In genomic region chr12:72843973-72844620, GRCm38 (mm10) we compare ENCODE assay signal across 8 mouse cellular contexts.
A peak's percentile ranks its signal among the peaks of the same experiment; 100 is the strongest.
DNase-seq lines count a peak whose midpoint lies in the region; ATAC-seq and TF ChIP-seq lines count a peak whose summit lies in the region.

No protein-coding gene starts in this region.

- no peak for TF ChIP-seq CTCF in heart, adult 2 months (IDR thresholded peaks at IDR 0.05)

- H3K27ac ChIP-seq in ES-E14 (ENCODE audit: insufficient read depth, low read depth, low read length, poor library complexity, severe bottlenecking): peak overlapping the region; percentile 96
- peak overlapping the region; percentile 2; the same call in 1 of the 2 replicates for H3K27ac ChIP-seq in heart, adult 2 months
- peak overlapping the region; percentile 43 for H3K27ac ChIP-seq in lung, embryonic 15.5 days
- peak overlapping the region; percentile 56; the same call in 1 of the 2 replicates for H3K27ac ChIP-seq in neural tube, embryonic 15.5 days (replicated peaks)

- peak; percentile 90 for ATAC-seq in lung, embryonic 15.5 days (ENCODE audit: borderline replicate concordance, extremely low read depth, low FRiP score, low TSS enrichment)
- ATAC-seq in neural tube, embryonic 15.5 days (ENCODE audit: low FRiP score): peak; percentile 55
- ATAC-seq in cerebellum, adult (ENCODE audit: insufficient number of reproducible peaks, low FRiP score, low TSS enrichment): no peak

- TF ChIP-seq EP300 in heart, adult 2 months (IDR thresholded peaks at IDR 0.05; ENCODE audit: insufficient read depth, low read depth, low read length): peak; percentile 89

- H3K4me2 ChIP-seq in lung, embryonic 15.5 days: peak overlapping the region; percentile 33
- peak overlapping the region; percentile 56 for H3K4me2 ChIP-seq in neural tube, embryonic 15.5 days

- H3K27me3 ChIP-seq in heart, adult 2 months (ENCODE audit: control insufficient read depth, insufficient read depth, low read length): peaks cover 2% of the 10 kb centered on the region; the same call in 1 of the 2 replicates
- peaks cover 31% of the 10 kb centered on the region for H3K27me3 ChIP-seq in lung, embryonic 15.5 days
- H3K27me3 ChIP-seq in neural tube, embryonic 15.5 days (replicated peaks): peaks cover 44% of the 10 kb centered on the region

- no peaks in the 10 kb centered on the region for H3K79me2 ChIP-seq in heart, adult 2 months (replicated peaks; ENCODE audit: control insufficient read depth, insufficient read depth, low read length)

- peak; percentile 68 for DNase-seq in ES-E14 (ENCODE audit: low read depth, low spot score)
- DNase-seq in c-Kit-positive CD71-positive TER-119-positive erythroid progenitor cells, embryonic 14.5 days (ENCODE audit: low spot score): peak; percentile 26
- DNase-seq in heart, adult 2 months: peak; percentile 76 to 88
- DNase-seq in kidney, adult 18-20 months: peak; percentile 64
- DNase-seq in cerebellum, adult 9-10 months: no peak

- H3K4me1 ChIP-seq in ES-E14 (ENCODE audit: control insufficient read depth in 2 of 2, insufficient read depth in 2 of 2, low read length in 2 of 2, poor library complexity in 1 of 2): peaks cover 6 to 12% of the 10 kb centered on the region in 2 experiments; a peak in 3 of 4 replicates
- H3K4me1 ChIP-seq in heart, adult 2 months (ENCODE audit: control insufficient read depth, insufficient read depth, low read length): peaks cover 3% of the 10 kb centered on the region
- H3K4me1 ChIP-seq in lung, embryonic 15.5 days: peaks cover 6% of the 10 kb centered on the region; the same call in 1 of the 2 replicates
- peaks cover 6% of the 10 kb centered on the region; the same call in 1 of the 2 replicates for H3K4me1 ChIP-seq in neural tube, embryonic 15.5 days

- H3K9me3 ChIP-seq in ES-E14 (ENCODE audit: control insufficient read depth, insufficient read depth, low read depth, low read length): no peaks in the 10 kb centered on the region
- no peaks in the 10 kb centered on the region for H3K9me3 ChIP-seq in lung, embryonic 15.5 days
- no peaks in the 10 kb centered on the region for H3K9me3 ChIP-seq in neural tube, embryonic 15.5 days (replicated peaks)

- TF ChIP-seq POLR2A in heart, adult 2 months (IDR thresholded peaks at IDR 0.05; ENCODE audit: insufficient read depth, low read depth, low read length): no peak

- H3K9ac ChIP-seq in ES-E14 (ENCODE audit: insufficient read depth, low read depth, low read length, poor library complexity, severe bottlenecking): peak overlapping the region; percentile 64
- H3K9ac ChIP-seq in heart, adult 2 months (ENCODE audit: low read depth, low read length): no peak overlapping the region
- H3K9ac ChIP-seq in lung, embryonic 15.5 days: no peak overlapping the region
- H3K9ac ChIP-seq in neural tube, embryonic 15.5 days (replicated peaks): 0 out of 2 replicates have a peak overlapping the region, but pooled peaks have one; percentile 28

- in situ Hi-C loops in ES-E14 (cut with MboI; ENCODE audit: low sequenced_read_pairs in 2 of 2, unreplicated experiment in 2 of 2): loop anchor here in 1 of 2 experiments (25.0 kb wide), 1 partner anchor 118 kb away; no protein-coding TSS in a partner anchor

- no peaks in the 10 kb centered on the region for H3K36me3 ChIP-seq in ES-E14 (ENCODE audit: control insufficient read depth, insufficient read depth, low read length, poor library complexity, severe bottlenecking)
- H3K36me3 ChIP-seq in heart, adult 2 months (ENCODE audit: control insufficient read depth, insufficient read depth, low read length): no peaks in the 10 kb centered on the region
- no peaks in the 10 kb centered on the region for H3K36me3 ChIP-seq in lung, embryonic 15.5 days
- H3K36me3 ChIP-seq in neural tube, embryonic 15.5 days: no peaks in the 10 kb centered on the region

- 12% methylated on average over 12 of the region's 12 CpGs for WGBS in heart, adult 2 months
- 12% methylated on average over 12 of the region's 12 CpGs for WGBS in lung, embryonic 15.5 days
- 16% methylated on average over 12 of the region's 12 CpGs for WGBS in neural tube, embryonic 15.5 days

- intact Hi-C loops in heart, adult 2 months (cut with DNase I): loop anchor here (2.0 to 10.0 kb wide), 4 partner anchors 23 to 831 kb away; no protein-coding TSS in a partner anchor

- H3K4me3 ChIP-seq in ES-E14 (ENCODE audit: insufficient read depth in 1 of 2, low read depth in 1 of 2, low read length in 2 of 2, poor library complexity in 1 of 2, severe bottlenecking in 1 of 2): peak overlapping the region; percentile 27 to 44
- H3K4me3 ChIP-seq in heart, adult 2 months: no peak overlapping the region
- H3K4me3 ChIP-seq in lung, embryonic 15.5 days: 0 out of 2 replicates have a peak overlapping the region, but pooled peaks have one; percentile 6
- peak overlapping the region; percentile 28 for H3K4me3 ChIP-seq in neural tube, embryonic 15.5 days (replicated peaks)

TF ChIP-seq in ES-E14, 5 proteins besides CTCF, POLR2A, EP300 and RAD21:
- TF ChIP-seq CHD2 (IDR thresholded peaks at IDR 0.05; ENCODE audit: low read depth, low read length) (0 out of 2 replicates have a peak, but pooled peaks have one; percentile 12), ZNF384 (IDR thresholded peaks at IDR 0.05; ENCODE audit: low read depth, low read length) (peak; percentile 73), HCFC1 (IDR thresholded peaks at IDR 0.05; ENCODE audit: borderline replicate concordance, insufficient read depth, low read length) (no peak)

Comparison
In these comparisons a context has a peak if more than half of its experiments do, and no peak if none do; other contexts are left out.
1. H3K27ac ChIP-seq: peak in every context shown above with its lines; median percentile 96 in ES-E14; 56 in neural tube, embryonic 15.5 days; 43 in lung, embryonic 15.5 days; 2 in heart, adult 2 months.
2. H3K9ac ChIP-seq: peak in ES-E14 (single experiment) and neural tube, embryonic 15.5 days (single experiment); none in heart, adult 2 months (single experiment) and lung, embryonic 15.5 days (single experiment).